Mouse (Mus musculus): ENCODE measurements around the gene Pnkd.
"Not testable (repeated sequence)": the region's sequence is repeated elsewhere in the genome, so short reads cannot be mapped to it uniquely, and the experiment has no call there.

The Pnkd gene

GRCm38 (mm10) chr1:74298157-74298750 is 13.5 kb downstream of the Pnkd start:
- no peak for DNase-seq (ENCODE audit: low read depth)

- no peak for DNase-seq (ENCODE audit: low read depth)
Observed at GRCm38 (mm10) chr1:74298996-74299395, 14.3 kb downstream of the Pnkd start.

- no peak for DNase-seq (ENCODE audit: low read depth)
Observed at GRCm38 (mm10) chr1:74300347-74301110, 15.8 kb downstream of the Pnkd start.

- DNase-seq (ENCODE audit: low read depth) = no peak
Observed at GRCm38 (mm10) chr1:74302229-74302628, 17.5 kb downstream of the Pnkd start.

- DNase-seq (ENCODE audit: low read depth) = no peak
Observed at GRCm38 (mm10) chr1:74302835-74303234, 18.1 kb downstream of the Pnkd start.

- DNase-seq (ENCODE audit: low read depth) = no peak
Observed at GRCm38 (mm10) chr1:74303509-74304338, 19.0 kb downstream of the Pnkd start.

- no peak for DNase-seq (ENCODE audit: low read depth)
Observed at GRCm38 (mm10) chr1:74304339-74304790, 19.6 kb downstream of the Pnkd start.

GRCm38 (mm10) chr1:74304946-74305345 is 20.2 kb downstream of the Pnkd start:
- no peak for DNase-seq (ENCODE audit: low read depth)

GRCm38 (mm10) chr1:74305522-74305921 is 20.8 kb downstream of the Pnkd start, which contains the start of gene Tmbim1:
TSS of gene Tmbim1 (minus strand) at chr1:74305622.
- DNase-seq (ENCODE audit: low read depth) = no peak

GRCm38 (mm10) chr1:74307146-74307545 is 22.4 kb downstream of the Pnkd start:
- DNase-seq (ENCODE audit: low read depth) = no peak

GRCm38 (mm10) chr1:74308001-74308964 is 23.6 kb downstream of the Pnkd start:
- no peak for DNase-seq (ENCODE audit: low read depth)

- DNase-seq (ENCODE audit: low read depth) = no peak
Observed at GRCm38 (mm10) chr1:74309767-74310166, 25.0 kb downstream of the Pnkd start.

GRCm38 (mm10) chr1:74313049-74313692 is 28.4 kb downstream of the Pnkd start:
- peak; percentile 68 for DNase-seq (ENCODE audit: low read depth)

GRCm38 (mm10) chr1:74314796-74315195 is 30.1 kb downstream of the Pnkd start:
- no peak for DNase-seq (ENCODE audit: low read depth)

- DNase-seq (ENCODE audit: low read depth) = no peak
Observed at GRCm38 (mm10) chr1:74316114-74316827, 31.5 kb downstream of the Pnkd start.

GRCm38 (mm10) chr1:74318711-74319110 is 34.0 kb downstream of the Pnkd start:
- no peak for DNase-seq (ENCODE audit: low read depth)

- DNase-seq (ENCODE audit: low read depth) = no peak
Observed at GRCm38 (mm10) chr1:74321396-74321795, 36.7 kb downstream of the Pnkd start.

- DNase-seq (ENCODE audit: low read depth) = not testable (repeated sequence)
Observed at GRCm38 (mm10) chr1:74326916-74327315, 42.2 kb downstream of the Pnkd start.

- no peak for DNase-seq (ENCODE audit: low read depth)
Observed at GRCm38 (mm10) chr1:74329899-74330431, 45.2 kb downstream of the Pnkd start.
